11 mouse cellular contexts compared by ENCODE assay signal in the genomic region with DNA sequence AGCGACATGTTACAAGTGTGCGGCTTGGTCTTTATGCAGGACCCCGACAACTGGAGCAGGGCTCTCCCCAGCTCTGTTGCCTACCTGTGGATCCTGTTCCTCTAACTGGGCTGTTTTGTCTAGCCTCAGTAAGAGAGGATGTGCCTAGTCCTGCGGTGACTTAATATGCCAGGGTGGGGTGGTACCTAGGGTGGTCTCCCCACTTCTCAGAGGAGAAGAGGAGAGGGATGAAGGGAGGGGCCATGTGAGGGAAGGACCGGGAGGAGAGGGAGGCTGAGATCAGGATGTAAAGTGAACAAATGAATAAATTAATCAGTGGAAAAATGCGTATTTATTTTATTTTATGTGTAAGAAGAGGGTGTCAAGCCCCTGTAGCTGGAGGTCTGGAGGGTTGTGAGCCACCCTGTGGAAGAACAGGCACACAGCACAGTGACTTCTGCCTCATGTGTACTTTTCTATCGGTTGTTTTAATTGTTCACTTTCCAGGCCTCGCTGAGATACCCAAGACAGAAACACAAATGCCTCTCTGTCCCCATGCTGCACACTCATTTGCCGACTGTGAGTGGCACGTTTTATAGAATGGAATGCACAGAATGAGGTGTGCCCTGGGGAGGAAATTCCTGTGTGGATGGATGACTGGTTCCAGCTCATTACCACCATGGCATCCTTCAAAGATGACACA. TPM values are rescaled to one million over a fixed set of nuclear protein-coding genes. Genes with fewer than 3 reads are reported as not detected.
DNase-seq lines count a peak whose midpoint lies in the region; ATAC-seq lines count a peak whose summit lies in the region.
"Had no signal": no experiment of that assay in that cellular context is flagged by ENCODE, and none has a peak within 500 bp of the region (broad histone marks: within the 10 kb centered on the region; RNA-seq: fewer than 3 reads in every experiment).

No protein-coding gene starts in this region.

- no peaks in the 10 kb centered on the region for H3K9me3 ChIP-seq in hindbrain, embryonic 11.5 days (ENCODE audit: control insufficient read depth, low read length)
- no peaks in the 10 kb centered on the region for H3K9me3 ChIP-seq in midbrain, embryonic 14.5 days (ENCODE audit: control insufficient read depth, low read length)

- H3K9ac ChIP-seq in hindbrain, embryonic 11.5 days (ENCODE audit: low read depth, low read length) = no peak overlapping the region
- no peak overlapping the region for H3K9ac ChIP-seq in midbrain, embryonic 14.5 days (replicated peaks; ENCODE audit: low read length)
- H3K9ac ChIP-seq: liver, postnatal 0 days had no signal

- no peak overlapping the region for H3K4me2 ChIP-seq in hindbrain, embryonic 11.5 days (replicated peaks; ENCODE audit: low read depth, low read length)
- no peak overlapping the region for H3K4me2 ChIP-seq in midbrain, embryonic 14.5 days (ENCODE audit: low read length)

- no peak overlapping the region for H3K4me3 ChIP-seq in hindbrain, embryonic 11.5 days (ENCODE audit: low read depth, low read length)
- no peak overlapping the region for H3K4me3 ChIP-seq in midbrain, embryonic 14.5 days (replicated peaks; ENCODE audit: low read depth, low read length)

- H3K36me3 ChIP-seq in hindbrain, embryonic 11.5 days (ENCODE audit: control insufficient read depth, insufficient read depth, low read length) = no peaks in the 10 kb centered on the region
- no peaks in the 10 kb centered on the region for H3K36me3 ChIP-seq in midbrain, embryonic 14.5 days (ENCODE audit: control insufficient read depth, insufficient read depth, low read length)

- no peaks in the 10 kb centered on the region for H3K4me1 ChIP-seq in hindbrain, embryonic 11.5 days (replicated peaks; ENCODE audit: control insufficient read depth, insufficient read depth, low read length)
- H3K4me1 ChIP-seq in midbrain, embryonic 14.5 days (ENCODE audit: control insufficient read depth, insufficient read depth, low read length) = no peaks in the 10 kb centered on the region

- no peak overlapping the region for H3K27ac ChIP-seq in hindbrain, embryonic 11.5 days (ENCODE audit: low read depth, low read length)
- H3K27ac ChIP-seq in midbrain, embryonic 14.5 days (replicated peaks; ENCODE audit: low read depth, low read length) = no peak overlapping the region

- H3K27me3 ChIP-seq in hindbrain, embryonic 11.5 days (ENCODE audit: control insufficient read depth, insufficient read depth, low read length) = no peaks in the 10 kb centered on the region
- no peaks in the 10 kb centered on the region for H3K27me3 ChIP-seq in midbrain, embryonic 14.5 days (ENCODE audit: control insufficient read depth, insufficient read depth, low read length)

- WGBS in hindbrain, embryonic 11.5 days = 63% methylated on average over 10 of the region's 10 CpGs
- WGBS in midbrain, embryonic 14.5 days = 59% methylated on average over 10 of the region's 10 CpGs

- ATAC-seq in hindbrain, embryonic 11.5 days (ENCODE audit: low FRiP score) = peak; percentile 86
- no peak for ATAC-seq in midbrain, embryonic 14.5 days (ENCODE audit: low FRiP score, low TSS enrichment)
- no peak for ATAC-seq in granulocyte monocyte progenitor cell, adult 5-6 weeks (replicated peaks; ENCODE audit: poor library complexity, severe bottlenecking)
- ATAC-seq: liver, postnatal 0 days had no signal

- peak; percentile 31 for DNase-seq in MN1 (ENCODE audit: low spot score)
- peak; percentile 52 for DNase-seq in ZHBTc4 (ENCODE audit: low read depth, low spot score)
- DNase-seq in hindbrain, embryonic 11.5 days (ENCODE audit: low spot score) = peak; percentile 28
- peak; percentile 31 for DNase-seq in midbrain, embryonic 14.5 days
- DNase-seq in adrenal gland, adult 2 months = no peak
- no peak for DNase-seq in layer of hippocampus, adult 8-10 months (ENCODE audit: low spot score in 2 of 2)
- DNase-seq: cerebellum, adult 9-10 months; gastrocnemius, postnatal 36 days; liver, postnatal 0 days; thymus, postnatal 14 days had no signal

RNA-seq across cellular contexts. Expression of a gene that starts 15.7 kb away (rescaled TPM):
- 311 and 319 TPM in 2 replicates for polyA plus RNA-seq in hindbrain, embryonic 11.5 days (2014; fragmentation: Nextera tagmentation; extraction: Ambion mirVana)
- 146 and 151 TPM in 2 replicates for polyA plus RNA-seq in midbrain, embryonic 14.5 days (2014; fragmentation: Nextera tagmentation; extraction: Ambion mirVana)
- 10 to 100 TPM in 1 of 2 experiments, 1 to 10 TPM in 1; 9.7 to 22.3 TPM for total RNA-seq in adrenal gland, adult 2 months (2021)
- 16.6 and 25.8 TPM in 2 replicates for polyA plus RNA-seq in adrenal gland, adult 2 months (2012; rRNA removed)
- 10 to 100 TPM; 61.3 to 72.1 (median 67.5) TPM for total RNA-seq in layer of hippocampus, adult 8-10 months (2022)
- total RNA-seq in granulocyte monocyte progenitor cell, adult 5-6 weeks (2014; fragmentation: Nextera tagmentation) = 189 and 210 TPM in 2 replicates
- 479 and 570 TPM in 2 replicates for total RNA-seq in granulocyte monocyte progenitor cell, adult 5-6 weeks (2017)

RNA-seq across cellular contexts. Expression of a gene that starts 26.8 kb away (rescaled TPM):
- polyA plus RNA-seq in hindbrain, embryonic 11.5 days (2014; fragmentation: Nextera tagmentation; extraction: Ambion mirVana) = 12.2 and 15.5 TPM in 2 replicates
- polyA plus RNA-seq in midbrain, embryonic 14.5 days (2014; fragmentation: Nextera tagmentation; extraction: Ambion mirVana) = 21.3 and 25.5 TPM in 2 replicates
- 1 to 10 TPM; 3.3 to 7.8 TPM for total RNA-seq in adrenal gland, adult 2 months (2021)
- polyA plus RNA-seq in adrenal gland, adult 2 months (2012; rRNA removed) = 4.3 and 5.0 TPM in 2 replicates
- 10 to 100 TPM; 27.1 to 32.6 (median 27.9) TPM for total RNA-seq in layer of hippocampus, adult 8-10 months (2022)
- 1.4 and 3.5 TPM in 2 replicates for total RNA-seq in granulocyte monocyte progenitor cell, adult 5-6 weeks (2014; fragmentation: Nextera tagmentation)
- total RNA-seq in granulocyte monocyte progenitor cell, adult 5-6 weeks (2017) = 0.36 and 1.5 TPM in 2 replicates

Comparison
In these comparisons a context has a peak if more than half of its experiments do, and no peak if none do; other contexts are left out.
1. DNase-seq: peak in MN1 (single experiment), ZHBTc4 (single experiment), hindbrain, embryonic 11.5 days (single experiment) and midbrain, embryonic 14.5 days (single experiment); none in adrenal gland, adult 2 months (single experiment) and layer of hippocampus, adult 8-10 months (0 of 2).